Mouse (Mus musculus): ENCODE measurements around the gene Slc9a9.

- TF ChIP-seq CTCF (IDR thresholded peaks at IDR 0.05; ENCODE audit: insufficient read depth, low read depth, low read length) = no peak
- TF ChIP-seq POLR2A (IDR thresholded peaks at IDR 0.05; ENCODE audit: insufficient read depth, low read depth, low read length) = no peak
Measured at GRCm38 (mm10) chr9:95221310-95221709, 551.6 kb downstream of the Slc9a9 start.

Data from olfactory bulb, adult 2 months (tissue).